Mouse (Mus musculus) kidney, embryonic 15.5 days (tissue): ENCODE measurements around the gene Ramp3. TPM values are rescaled to one million over a fixed set of nuclear protein-coding genes. Genes with fewer than 3 reads are reported as not detected.

Experiments used
- ATAC-seq: fragments of 200-750 bp; cut with Nextera tagmentation; replicated peaks from 2 replicates; pipeline ENCODE4 v1.8.0; 2017; ENCODE audit warnings: moderate TSS enrichment; ENCODE audit not compliant: low FRiP score
- H3K27ac ChIP-seq: fragments of 300-500 bp; sonication (generic); 2 replicates; pipeline ENCODE4 v1.5.1; 2015; ENCODE audit warnings: mild to moderate bottlenecking, inconsistent platforms
- H3K27me3 ChIP-seq: fragments of 300-500 bp; sonication (generic); 2 replicates; pipeline ENCODE4 v1.6.1; 2015; ENCODE audit warnings: inconsistent platforms
- H3K36me3 ChIP-seq: fragments of 300-500 bp; sonication (generic); 2 replicates; pipeline ENCODE4 v1.6.1; 2015; ENCODE audit warnings: inconsistent platforms
- H3K4me1 ChIP-seq: fragments of 300-500 bp; sonication (generic); 2 replicates; pipeline ENCODE4 v1.6.1; 2015; ENCODE audit warnings: inconsistent platforms
- H3K4me2 ChIP-seq: fragments of 300-500 bp; sonication (generic); 2 replicates; pipeline ENCODE4 v1.6.1; 2015; ENCODE audit warnings: moderate library complexity, mild to moderate bottlenecking, inconsistent platforms
- H3K4me3 ChIP-seq: fragments of 300-500 bp; sonication (generic); replicated peaks from 2 replicates; pipeline ENCODE4 v1.5.1; 2015; ENCODE audit warnings: mild to moderate bottlenecking, inconsistent platforms
- H3K9ac ChIP-seq: fragments of 300-500 bp; sonication (generic); 2 replicates; pipeline ENCODE4 v1.6.1; 2015; ENCODE audit warnings: mild to moderate bottlenecking, inconsistent platforms
- H3K9me3 ChIP-seq: fragments of 300-500 bp; sonication (generic); replicated peaks from 2 replicates; pipeline ENCODE4 v1.6.1; 2016; ENCODE audit warnings: inconsistent platforms
- WGBS: fragments of 180-500 bp; shearing (Covaris S2); methylation state at CpG from one replicate; pipeline ENCODE4 v1.1.7; 2015; ENCODE audit warnings: mixed read lengths; 5-methylcytosine and 5-hydroxymethylcytosine counted together
- polyA plus RNA-seq: library from polyadenylated mRNA; unstranded; fragments of >200 nt; fragmentation: Nextera tagmentation; extraction: Ambion mirVana; gene quantifications from 2 replicates; pipeline ENCODE4 v1.2.1, GENCODE M21; 2015

Ramp3 gene
- polyA plus RNA-seq, 1 experiment from 2014 or later, result 10.8 TPM

DNA sequence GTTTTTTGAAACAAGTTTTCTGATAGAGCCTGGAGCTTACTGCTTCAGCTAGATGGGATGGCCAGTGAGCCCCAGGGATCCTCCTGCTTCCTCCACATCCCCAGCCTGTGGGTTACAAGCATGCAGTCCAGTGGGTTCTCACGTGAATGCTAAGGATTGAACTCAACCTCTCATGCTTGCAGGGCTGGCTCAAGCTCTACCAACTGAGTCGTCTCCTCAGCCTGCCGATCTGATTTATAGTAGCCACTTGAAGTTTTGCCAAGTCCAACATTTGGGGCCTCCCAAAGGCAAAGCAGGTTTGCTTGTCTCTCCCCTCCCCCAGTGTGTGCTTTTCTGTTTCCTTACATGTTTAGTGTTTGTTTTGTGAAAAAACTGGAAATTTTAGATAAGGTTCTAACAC, 43.9 kb downstream of the Ramp3 start:
- H3K4me3 ChIP-seq, result no peak overlapping the region
- H3K36me3 ChIP-seq, result no peaks in the 10 kb centered on the region
- no peak overlapping the region for H3K4me2 ChIP-seq
- no peak for ATAC-seq
- H3K9me3 ChIP-seq, result no peaks in the 10 kb centered on the region
- no peaks in the 10 kb centered on the region for H3K27me3 ChIP-seq
- peak overlapping the region; percentile 2; the same call in 1 of the 2 replicates for H3K27ac ChIP-seq
- no peak overlapping the region for H3K9ac ChIP-seq
- peaks cover 6% of the 10 kb centered on the region; the same call in 1 of the 2 replicates for H3K4me1 ChIP-seq
- 27% methylated on average over 3 of the region's 3 CpGs for WGBS

DNA sequence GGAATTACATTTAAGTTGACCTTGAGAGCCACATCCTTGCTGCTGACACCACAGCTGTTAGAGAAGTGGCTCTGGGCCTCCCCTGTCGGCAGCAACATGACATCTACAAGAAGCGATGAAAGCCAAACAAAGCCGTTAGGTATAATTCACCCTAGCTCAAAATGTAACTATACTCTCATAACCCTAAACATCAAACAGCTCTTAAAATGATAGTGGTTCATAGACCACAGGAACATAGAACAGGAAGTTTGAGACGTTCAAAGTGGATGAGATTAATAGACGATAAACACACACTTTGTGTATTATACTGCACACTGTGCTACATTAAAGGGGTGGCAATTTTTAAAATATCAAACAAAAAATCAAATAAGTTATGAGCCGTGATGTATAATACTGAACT, 46.5 kb downstream of the Ramp3 start:
- no peak overlapping the region for H3K4me2 ChIP-seq
- H3K9me3 ChIP-seq, result 0 out of 2 replicates have a peak, but pooled peaks cover 5% of the 10 kb centered on the region
- no peak overlapping the region for H3K27ac ChIP-seq
- no peaks in the 10 kb centered on the region for H3K36me3 ChIP-seq
- no peak overlapping the region for H3K9ac ChIP-seq
- peaks cover 6% of the 10 kb centered on the region; the same call in 1 of the 2 replicates for H3K4me1 ChIP-seq
- 69% methylated on average over 6 of the region's 6 CpGs for WGBS
- no peaks in the 10 kb centered on the region for H3K27me3 ChIP-seq
- ATAC-seq, result no peak
- no peak overlapping the region for H3K4me3 ChIP-seq

DNA sequence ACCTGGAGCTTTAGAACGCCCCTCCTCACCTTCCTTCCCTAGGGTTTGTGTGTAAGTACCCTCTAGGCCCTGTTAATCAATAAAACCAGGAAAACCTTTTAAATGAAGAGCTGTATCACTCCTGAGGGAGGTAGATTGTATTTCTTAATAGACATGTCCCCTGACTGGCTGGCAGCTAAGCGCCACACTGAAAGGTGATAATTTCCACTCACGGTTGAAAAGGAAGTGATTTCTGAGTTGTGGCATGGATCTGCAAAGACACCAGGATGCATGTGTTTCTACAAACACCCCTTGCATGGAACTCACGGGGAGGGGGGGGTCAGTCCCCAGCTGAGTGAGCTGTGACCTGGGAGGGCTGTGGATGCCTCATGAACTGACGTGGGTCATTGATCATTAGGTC, 47.2 kb downstream of the Ramp3 start:
- Histone ChIP-seq H3K4me2 (no peak overlapping the region), H3K9ac (no peak overlapping the region), H3K9me3 (0 out of 2 replicates have a peak, but pooled peaks cover 5% of the 10 kb centered on the region), H3K27ac (no peak overlapping the region), H3K4me1 (peaks cover 6% of the 10 kb centered on the region; the same call in 1 of the 2 replicates), H3K27me3 (no peaks in the 10 kb centered on the region), H3K4me3 (no peak overlapping the region), H3K36me3 (no peaks in the 10 kb centered on the region)
- no peak for ATAC-seq
- 52% methylated on average over 5 of the region's 5 CpGs for WGBS

DNA sequence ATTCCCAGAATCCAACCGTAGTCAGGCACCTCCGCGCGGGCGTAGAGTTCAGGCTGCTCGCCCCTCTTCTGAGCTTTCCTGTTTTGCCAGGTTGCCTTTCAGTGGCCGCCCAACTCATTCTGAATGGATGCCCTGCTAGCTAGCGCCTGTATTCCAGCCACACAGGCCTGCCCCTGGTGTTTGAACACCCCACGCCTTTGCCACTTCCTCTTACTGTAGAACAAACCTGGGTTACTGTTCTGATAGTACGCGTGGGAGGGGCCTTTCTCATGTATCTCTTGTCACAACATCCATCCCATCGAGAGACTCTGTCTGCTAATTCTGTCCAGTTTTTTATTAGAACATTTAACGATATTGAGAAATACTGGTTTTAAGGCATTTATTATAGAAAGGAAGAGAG, 48.5 kb downstream of the Ramp3 start:
- Histone ChIP-seq H3K9ac (no peak overlapping the region), H3K4me3 (no peak overlapping the region), H3K9me3 (0 out of 2 replicates have a peak, but pooled peaks cover 5% of the 10 kb centered on the region), H3K4me1 (peaks cover 6% of the 10 kb centered on the region; the same call in 1 of the 2 replicates), H3K27ac (no peak overlapping the region), H3K27me3 (no peaks in the 10 kb centered on the region), H3K36me3 (no peaks in the 10 kb centered on the region), H3K4me2 (no peak overlapping the region)
- WGBS, result 92% methylated on average over 13 of the region's 13 CpGs
- no peak for ATAC-seq

DNA sequence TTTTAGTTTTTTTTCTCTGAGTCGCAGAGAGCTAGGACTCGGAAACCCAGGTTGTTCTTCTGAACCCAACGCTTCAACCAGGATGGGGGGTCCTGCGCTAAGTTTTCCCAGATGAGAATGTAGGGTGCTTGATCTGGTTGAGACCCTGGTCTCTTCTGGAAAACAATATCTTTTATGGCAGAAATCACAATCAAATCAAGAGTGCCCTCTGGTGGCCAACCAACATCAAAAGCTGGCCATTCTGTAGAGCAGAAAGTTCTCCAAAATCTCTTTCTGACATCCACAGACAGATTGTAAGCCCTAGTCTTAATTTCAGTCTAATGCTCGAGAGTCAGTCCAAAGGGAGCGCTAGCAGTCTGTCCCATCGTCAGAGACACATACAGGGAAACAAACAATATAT, 50.1 kb downstream of the Ramp3 start:
- Histone ChIP-seq H3K36me3 (no peaks in the 10 kb centered on the region), H3K27ac (no peak overlapping the region), H3K9ac (no peak overlapping the region), H3K4me3 (no peak overlapping the region), H3K27me3 (no peaks in the 10 kb centered on the region), H3K9me3 (0 out of 2 replicates have a peak, but pooled peaks cover 5% of the 10 kb centered on the region), H3K4me2 (no peak overlapping the region), H3K4me1 (peaks cover 6% of the 10 kb centered on the region; the same call in 1 of the 2 replicates)
- no peak for ATAC-seq
- 95% methylated on average over 7 of the region's 7 CpGs for WGBS

DNA sequence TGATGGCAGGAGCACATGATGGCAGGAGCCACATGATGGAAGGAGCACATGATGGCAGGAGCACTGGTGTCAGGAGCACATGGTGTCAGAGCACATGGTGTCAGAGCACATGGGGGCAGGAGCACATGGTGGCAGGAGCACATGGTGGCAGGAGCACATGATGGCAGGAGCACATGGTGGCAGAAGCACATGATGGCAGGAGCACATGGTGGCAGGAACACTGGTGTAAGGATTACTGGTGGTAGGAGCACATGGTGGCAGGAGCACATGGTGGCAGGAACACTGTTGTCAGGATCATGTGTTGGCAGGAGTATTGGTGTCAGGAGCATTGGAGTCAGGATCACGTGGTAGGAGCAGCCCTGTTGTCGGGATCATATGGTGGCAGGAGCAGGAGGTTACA, 52.1 kb downstream of the Ramp3 start:
- no peaks in the 10 kb centered on the region for H3K27me3 ChIP-seq
- H3K4me2 ChIP-seq, result no peak overlapping the region
- no peak for ATAC-seq
- no peak overlapping the region for H3K27ac ChIP-seq
- no peak overlapping the region for H3K4me3 ChIP-seq
- WGBS, result 57% methylated on average over 2 of the region's 2 CpGs
- no peak overlapping the region for H3K9ac ChIP-seq
- H3K9me3 ChIP-seq, result 0 out of 2 replicates have a peak, but pooled peaks cover 5% of the 10 kb centered on the region
- H3K4me1 ChIP-seq, result no peaks in the 10 kb centered on the region
- H3K36me3 ChIP-seq, result no peaks in the 10 kb centered on the region

DNA sequence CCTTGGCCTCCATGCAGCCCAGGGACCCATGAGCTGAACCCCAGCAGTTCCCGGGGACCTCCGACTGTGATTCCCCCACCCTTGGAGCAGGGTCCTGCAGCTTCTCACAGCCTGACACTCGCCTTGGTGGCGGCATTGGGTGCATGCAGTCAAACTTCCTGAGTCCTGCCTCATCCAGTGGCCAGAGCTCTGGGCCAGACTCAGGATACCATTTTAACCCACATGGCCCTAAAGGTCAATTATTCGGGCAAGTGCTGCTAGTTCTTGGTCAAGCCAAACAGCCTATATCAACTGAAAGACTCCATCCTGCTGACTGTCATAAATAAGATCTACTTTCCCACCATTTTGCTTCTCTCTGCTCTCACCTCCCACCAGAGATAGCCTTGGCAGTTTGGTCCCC, 62.4 kb downstream of the Ramp3 start:
- no peak overlapping the region for H3K4me3 ChIP-seq
- H3K9me3 ChIP-seq, result no peaks in the 10 kb centered on the region
- no peak overlapping the region for H3K27ac ChIP-seq
- no peak overlapping the region for H3K4me2 ChIP-seq
- no peak for ATAC-seq
- no peaks in the 10 kb centered on the region for H3K36me3 ChIP-seq
- H3K27me3 ChIP-seq, result no peaks in the 10 kb centered on the region
- 87% methylated on average over 5 of the region's 5 CpGs for WGBS
- no peak overlapping the region for H3K9ac ChIP-seq
- no peaks in the 10 kb centered on the region for H3K4me1 ChIP-seq

DNA sequence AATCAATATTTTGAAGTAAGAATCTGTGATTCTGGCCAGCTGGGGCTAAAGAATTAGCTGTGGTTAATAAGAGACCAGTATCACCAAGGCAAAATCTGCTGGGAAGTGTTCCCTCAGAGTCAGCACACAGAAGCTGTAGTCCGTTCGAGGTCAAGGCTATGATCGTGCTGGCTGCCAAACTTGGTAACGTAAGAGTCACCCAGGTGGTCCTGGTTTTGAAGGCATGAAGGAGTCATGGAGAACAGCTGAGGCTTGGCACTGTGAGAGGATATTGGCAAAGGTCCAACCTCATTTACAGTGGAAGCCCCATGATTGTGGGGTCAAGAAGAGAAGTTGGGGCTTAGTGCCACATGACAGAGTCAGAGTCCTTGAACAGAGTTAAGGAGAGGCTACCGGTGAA, 68.6 kb downstream of the Ramp3 start:
- Histone ChIP-seq H3K27ac (no peak overlapping the region), H3K4me2 (no peak overlapping the region), H3K27me3 (no peaks in the 10 kb centered on the region), H3K9ac (no peak overlapping the region), H3K9me3 (no peaks in the 10 kb centered on the region), H3K4me3 (no peak overlapping the region), H3K4me1 (no peaks in the 10 kb centered on the region), H3K36me3 (no peaks in the 10 kb centered on the region)
- 89% methylated on average over 5 of the region's 5 CpGs for WGBS
- no peak for ATAC-seq

Other genes with a start within 250 kb of the Ramp3 start
- gene Ppia, start 243.1 kb upstream of the Ramp3 start, polyA plus RNA-seq, result 5,533 and 6,211 TPM in 2 replicates
- 552 and 602 TPM in 2 replicates for gene H2afv, start 214.1 kb upstream of the Ramp3 start, polyA plus RNA-seq
- gene Purb, start 182.6 kb upstream of the Ramp3 start, polyA plus RNA-seq, result 29.2 and 29.6 TPM in 2 replicates
- 1.0 and 1.4 TPM in 2 replicates for gene Myo1g, start 137.6 kb upstream of the Ramp3 start, polyA plus RNA-seq
- 79.0 and 89.6 TPM in 2 replicates for gene Ccm2, start 111.6 kb upstream of the Ramp3 start, polyA plus RNA-seq
- gene Nacad, start 52.5 kb upstream of the Ramp3 start, polyA plus RNA-seq, result 2.0 and 3.7 TPM in 2 replicates
- gene Tbrg4, start 32.5 kb upstream of the Ramp3 start, polyA plus RNA-seq, result 43.0 and 46.4 TPM in 2 replicates
- not detected in 2 replicates for gene Wap, start 19.9 kb upstream of the Ramp3 start, polyA plus RNA-seq
- not detected in 2 replicates for gene Gm11983, start 179.1 kb downstream of the Ramp3 start, polyA plus RNA-seq